Mouse (Mus musculus) left cerebral cortex, adult 2 months (tissue): ENCODE measurements around the gene Ric1. TPM values are rescaled to one million over a fixed set of nuclear protein-coding genes. Genes with fewer than 3 reads are reported as not detected.

Source experiments
- DNase-seq, 2 experiments: peaks; one replicate each; pipeline ENCODE4 v3.0.0; 2021 to 2022; ENCODE audit warnings: low spot score in 2 of 2, mixed read lengths in 1 of 2; ENCODE audit errors: extremely low spot score in 1 of 2
- H3K27ac ChIP-seq: fragments of 200-600 bp; 2 replicates; pipeline ENCODE4 v1.8.1; 2022
- H3K4me3 ChIP-seq: fragments of 200-600 bp; 2 replicates; pipeline ENCODE4 v1.8.1; 2022
- CTCF ChIP-seq: fragments of 200-600 bp; IDR thresholded peaks from 2 replicates; pipeline ENCODE4 v1.8.1; 2022; ENCODE audit warnings: antibody characterized with exemption, mild to moderate bottlenecking, moderate library complexity
- intact Hi-C: fragments of 180-260 bp; cut with DNase I; formaldehyde crosslinking; loops from one replicate; pipeline ENCODE4 v1.15.1; 2025
- total RNA-seq, 2 experiments: library from RNA; stranded (reverse); gene quantifications; 2 replicates each; pipeline ENCODE4 v1.2.3; 2021

Ric1 gene
- total RNA-seq, 2 experiments from 2014 or later, result 36.4 to 36.8 TPM

DNA sequence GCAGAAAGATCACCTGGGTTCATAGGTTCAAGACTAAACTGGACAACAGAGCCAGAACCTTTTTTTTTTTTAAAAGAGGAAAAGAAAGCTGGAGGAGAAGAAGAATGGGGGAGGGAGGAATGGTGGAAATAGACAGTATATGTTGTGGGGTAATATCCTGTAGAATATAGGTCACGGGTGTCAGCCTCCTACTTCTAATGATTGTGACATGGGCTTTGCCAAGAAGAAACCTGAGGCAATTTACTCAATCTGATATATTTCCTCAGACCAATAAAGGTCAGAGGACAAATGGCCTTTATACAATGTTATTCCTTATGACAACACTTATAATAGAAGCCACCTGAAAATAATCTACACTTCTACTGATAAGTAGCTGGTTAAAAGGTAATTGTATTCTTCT, 21.7 kb upstream of the Ric1 start:
- Histone ChIP-seq H3K27ac (no peak overlapping the region), H3K4me3 (no peak overlapping the region)
- intact Hi-C loops, result loop anchor here (5.0 to 10.0 kb wide), 2 partner anchors 436 to 723 kb away; no protein-coding TSS in a partner anchor
- DNase-seq, result no peak
- TF ChIP-seq CTCF, result no peak

DNA sequence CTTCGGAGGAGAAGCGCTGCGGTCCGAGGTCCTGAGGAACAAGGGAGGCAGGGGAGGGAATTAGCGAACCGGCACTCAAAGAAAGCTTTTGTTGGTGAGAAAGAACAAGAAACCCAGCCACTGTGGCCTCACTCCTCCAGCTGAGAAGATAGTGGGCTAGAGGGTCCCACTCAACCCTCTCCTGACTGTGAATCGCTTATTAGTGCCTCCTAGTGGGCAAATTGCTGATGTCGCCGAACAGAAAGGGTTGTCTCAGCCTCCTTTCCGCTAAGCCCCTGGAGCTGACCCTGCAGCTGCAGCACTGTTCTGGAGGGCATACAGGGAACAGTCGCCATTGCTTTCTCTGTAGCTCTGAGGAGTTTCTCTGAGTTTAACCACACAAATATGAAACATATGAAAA, 21.0 kb upstream of the Ric1 start:
- no peak for TF ChIP-seq CTCF
- Histone ChIP-seq H3K4me3 (peak overlapping the region; percentile 27), H3K27ac (no peak overlapping the region)
- intact Hi-C loops, result loop anchor here (1.0 to 10.0 kb wide), 3 partner anchors 146 to 724 kb away; no protein-coding TSS in a partner anchor
- DNase-seq, result peak in 1 of 2 experiments; percentile 14

DNA sequence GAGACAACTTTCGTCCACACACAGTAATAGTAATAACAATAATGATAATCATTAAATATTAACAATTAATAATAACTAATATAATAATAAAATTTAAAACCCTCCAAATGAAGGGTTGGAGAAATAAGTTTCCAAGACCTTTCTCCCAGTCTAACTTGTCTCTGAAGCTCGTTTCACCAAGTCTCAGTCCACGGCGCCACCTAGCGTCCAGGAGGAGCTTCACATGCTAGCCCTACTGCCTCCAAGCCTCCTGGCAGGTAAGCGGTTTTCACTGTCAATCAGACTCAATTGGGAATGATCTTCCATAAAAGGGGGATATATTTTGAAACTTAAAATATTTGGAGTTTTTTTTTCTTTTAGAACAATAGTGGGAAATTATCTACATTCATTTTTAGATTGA, 20.6 kb upstream of the Ric1 start:
- peak overlapping the region; percentile 27 for H3K4me3 ChIP-seq
- H3K27ac ChIP-seq, result no peak overlapping the region
- DNase-seq, result peak; percentile 76 to 86
- TF ChIP-seq CTCF, result peak; percentile 75
- intact Hi-C loops, result loop anchor here (1.0 to 10.0 kb wide), 3 partner anchors 146 to 724 kb away; no protein-coding TSS in a partner anchor

DNA sequence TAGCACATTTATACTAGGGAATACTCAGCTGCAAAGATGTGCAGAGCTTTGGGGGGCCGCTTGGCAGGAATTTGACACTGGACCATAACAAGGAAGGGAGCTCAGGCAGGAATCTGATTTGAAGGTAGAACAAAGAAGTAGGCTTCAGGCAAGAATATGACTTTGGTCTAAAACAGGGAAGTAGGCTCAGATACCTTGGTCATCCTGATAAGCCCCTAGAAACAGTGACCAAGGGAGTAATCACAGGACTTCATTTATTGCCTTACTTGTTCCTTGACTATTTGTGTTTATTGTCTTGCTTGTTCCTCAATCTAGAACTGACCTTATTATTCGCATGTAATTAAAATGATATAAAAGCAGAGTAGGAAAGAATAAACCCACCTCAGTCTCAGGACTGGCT, 18.0 kb upstream of the Ric1 start:
- DNase-seq, result no peak
- Histone ChIP-seq H3K4me3 (no peak overlapping the region), H3K27ac (no peak overlapping the region)
- no peak for TF ChIP-seq CTCF
- intact Hi-C loops, result loop anchor here (5.0 to 10.0 kb wide), 2 partner anchors 439 to 727 kb away; no protein-coding TSS in a partner anchor

DNA sequence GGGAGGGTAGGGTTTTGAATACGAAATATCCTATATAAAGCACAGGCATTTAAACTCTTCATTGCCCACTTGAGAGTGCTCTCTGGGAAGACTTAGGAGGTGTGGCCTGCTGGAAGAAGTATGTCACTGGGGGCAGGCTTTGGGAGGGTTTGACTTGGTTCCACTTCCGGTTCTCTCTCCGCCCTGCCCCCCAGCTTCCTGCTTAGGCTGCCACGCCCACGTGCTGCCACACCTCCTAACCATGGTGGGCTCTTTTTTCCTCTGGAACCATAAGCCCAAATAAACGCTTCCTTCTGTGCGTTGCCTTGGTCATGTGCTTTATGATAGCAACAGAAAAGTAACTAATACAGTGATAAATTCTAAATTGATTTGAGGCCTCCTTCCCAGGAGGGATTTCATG, 16.5 kb upstream of the Ric1 start:
- no peak overlapping the region for H3K4me3 ChIP-seq
- no peak for DNase-seq
- no peak overlapping the region for H3K27ac ChIP-seq
- TF ChIP-seq CTCF, result no peak
- intact Hi-C loops, result loop anchor here (10.0 kb wide), 1 partner anchor 441 kb away; no protein-coding TSS in a partner anchor

DNA sequence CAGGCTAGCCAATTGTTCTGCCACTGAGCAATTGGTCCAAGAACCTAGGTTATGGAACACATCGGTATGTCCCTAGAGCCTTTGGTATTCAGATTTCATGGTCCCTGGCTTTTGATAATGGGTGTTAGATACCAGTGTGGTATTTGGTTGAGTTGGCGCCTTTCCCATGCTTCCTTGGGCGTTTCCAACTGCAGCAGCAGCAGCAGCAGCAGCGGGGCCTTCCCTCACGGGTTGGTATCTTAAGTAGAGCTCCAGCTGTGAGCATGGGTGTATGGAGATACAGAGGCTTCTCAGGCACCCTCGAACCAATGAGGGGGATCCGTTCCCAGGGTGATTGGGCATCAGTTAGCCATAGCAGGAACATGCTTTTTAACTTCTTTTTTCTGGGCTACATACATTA, 13.9 kb upstream of the Ric1 start:
- intact Hi-C loops, result loop anchor here (10.0 kb wide), 1 partner anchor 443 kb away; no protein-coding TSS in a partner anchor
- TF ChIP-seq CTCF, result no peak
- H3K4me3 ChIP-seq, result no peak overlapping the region

DNA sequence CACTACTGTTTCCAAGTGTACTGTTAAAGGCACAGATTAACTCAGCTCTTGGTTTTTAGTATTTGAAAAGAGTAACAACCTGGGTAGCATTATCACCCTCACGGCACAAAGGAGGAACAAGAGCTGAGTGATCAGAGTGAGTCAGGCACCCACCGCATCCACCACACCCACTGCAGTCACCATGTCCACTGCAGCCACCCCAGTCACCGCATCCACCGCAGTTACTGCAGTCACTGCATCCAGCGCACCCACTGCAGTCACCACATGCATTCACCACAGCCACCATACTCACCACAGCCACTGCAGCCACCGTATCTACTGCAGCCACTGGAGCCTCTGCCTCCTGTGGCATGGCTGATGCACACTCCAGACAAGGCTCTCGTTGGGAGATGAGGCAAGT, 12.2 kb upstream of the Ric1 start:
- Histone ChIP-seq H3K27ac (no peak overlapping the region), H3K4me3 (no peak overlapping the region)
- TF ChIP-seq CTCF, result no peak
- no peak for DNase-seq
- intact Hi-C loops, result loop anchor here (10.0 kb wide), 1 partner anchor 445 kb away; no protein-coding TSS in a partner anchor

More for the DNA sequence above, 13.9 kb upstream of the Ric1 start:
- DNase-seq, result no peak
- no peak overlapping the region for H3K27ac ChIP-seq

DNA sequence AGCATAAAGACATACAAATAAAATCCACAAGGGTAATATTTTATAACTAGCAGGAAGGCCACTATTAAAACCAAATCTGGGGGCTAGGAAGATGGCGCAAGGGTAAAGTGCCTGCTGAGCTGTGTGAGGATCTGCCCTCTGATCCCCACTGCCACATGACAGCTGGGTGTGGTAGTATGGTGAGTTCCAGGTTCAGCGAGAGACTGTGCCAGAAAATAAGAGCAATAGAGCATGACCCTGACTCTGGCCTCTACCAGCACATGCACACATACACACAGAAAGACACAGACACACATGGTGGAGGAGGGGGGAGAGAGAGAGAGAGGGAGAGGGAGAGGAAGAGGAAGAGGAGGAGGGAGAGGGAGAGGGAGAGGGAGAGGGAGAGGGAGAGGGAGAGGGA, 10.3 kb upstream of the Ric1 start:
- no peak overlapping the region for H3K27ac ChIP-seq
- H3K4me3 ChIP-seq, result no peak overlapping the region
- TF ChIP-seq CTCF, result no peak
- intact Hi-C loops, result no loop called here
- no peak for DNase-seq

DNA sequence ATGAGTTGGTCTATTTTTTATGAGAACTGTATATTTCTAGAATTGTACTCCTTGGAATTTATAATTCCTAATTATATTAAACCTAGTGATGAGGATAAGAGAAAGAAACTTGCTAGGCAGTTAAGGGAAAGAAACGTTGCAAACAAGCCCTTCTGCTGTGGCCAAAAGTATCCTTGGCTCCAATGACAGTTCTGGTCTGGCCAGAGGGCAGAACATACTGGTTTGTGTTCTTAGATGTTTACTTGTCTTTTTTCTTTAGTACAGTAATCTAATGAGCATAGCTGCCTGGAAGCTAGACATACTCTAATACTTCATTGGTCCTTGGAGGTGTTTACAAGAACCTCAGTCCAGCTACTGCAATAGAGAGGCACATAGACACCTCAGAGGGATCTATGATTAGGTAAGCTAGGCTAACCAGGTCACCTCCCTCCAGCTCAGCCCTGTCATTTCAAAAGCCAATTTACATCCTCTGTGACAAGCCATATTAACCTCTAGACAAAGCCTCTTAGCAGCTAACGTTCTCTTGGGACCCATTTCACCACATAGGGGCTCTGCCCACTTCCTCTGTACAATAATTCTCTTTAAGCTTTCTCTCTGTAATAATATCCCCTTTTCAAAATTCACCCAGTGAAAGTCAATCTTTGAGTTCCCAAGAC, 8.8 kb upstream of the Ric1 start:
- DNase-seq, result no peak
- intact Hi-C loops, result no loop called here
- Histone ChIP-seq H3K4me3 (no peak overlapping the region), H3K27ac (no peak overlapping the region)
- TF ChIP-seq CTCF, result no peak

DNA sequence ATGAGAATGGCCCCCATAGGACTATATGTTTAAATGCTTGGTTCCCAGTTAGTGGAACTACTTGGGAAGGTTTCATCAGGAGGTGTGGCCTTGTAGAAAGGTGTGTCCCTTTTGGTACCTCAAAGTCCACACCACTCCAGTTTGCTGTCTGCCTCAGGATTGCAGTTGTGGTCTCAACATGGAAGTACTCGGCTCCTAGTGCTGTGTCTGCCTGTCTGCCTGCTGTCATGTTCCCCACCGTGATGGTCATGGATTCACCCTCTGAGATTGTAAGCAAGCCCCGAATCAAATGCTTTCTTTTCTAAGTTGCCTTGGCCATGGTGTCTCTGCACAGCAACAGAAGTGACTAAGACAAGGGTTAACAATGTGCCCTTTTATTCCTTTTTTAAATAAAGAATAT, 8.0 kb upstream of the Ric1 start:
- intact Hi-C loops, result no loop called here
- Histone ChIP-seq H3K4me3 (no peak overlapping the region), H3K27ac (no peak overlapping the region)
- no peak for TF ChIP-seq CTCF
- DNase-seq, result no peak

DNA sequence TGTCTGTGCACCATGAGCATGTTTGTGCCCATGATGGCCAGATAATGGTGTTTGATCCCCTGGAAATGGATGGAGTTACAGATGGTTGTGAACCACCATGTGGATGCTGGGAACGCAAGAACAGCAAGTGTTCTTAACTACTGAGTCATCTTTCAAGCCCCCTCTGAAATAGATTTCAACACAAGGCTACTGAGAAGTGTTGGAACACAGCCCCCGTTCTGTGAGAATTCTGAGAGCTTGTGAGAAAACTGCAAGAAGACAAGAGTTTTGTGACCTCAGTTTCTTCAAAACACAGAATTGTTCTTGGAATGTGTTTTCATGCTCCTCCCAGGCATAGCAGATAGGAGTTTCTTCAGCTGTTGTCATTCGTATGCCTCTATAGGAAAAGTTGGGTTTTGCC, 6.7 kb upstream of the Ric1 start:
- H3K27ac ChIP-seq, result no peak overlapping the region
- intact Hi-C loops, result no loop called here
- H3K4me3 ChIP-seq, result no peak overlapping the region
- no peak for DNase-seq
- no peak for TF ChIP-seq CTCF

DNA sequence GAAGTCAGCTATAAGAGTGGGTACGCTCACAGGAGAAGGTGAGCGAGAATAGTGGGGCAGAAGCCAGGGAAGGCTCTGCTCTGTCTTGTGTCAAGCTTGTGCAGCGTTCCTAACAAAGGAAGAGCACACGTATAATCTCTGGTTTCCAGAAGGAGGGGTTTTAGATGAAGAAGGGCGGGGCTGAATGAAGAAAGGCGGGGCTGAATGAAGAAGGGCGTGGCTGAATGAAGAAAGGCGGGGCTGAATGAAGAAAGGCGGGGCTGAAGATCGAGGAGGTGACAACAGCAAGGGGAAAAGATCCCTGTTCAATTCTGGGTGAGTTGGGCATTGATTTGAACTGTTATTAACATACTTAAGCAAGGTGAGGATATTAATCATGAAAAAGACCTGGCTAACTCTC, 6.1 kb upstream of the Ric1 start:
- H3K4me3 ChIP-seq, result no peak overlapping the region
- no peak for TF ChIP-seq CTCF
- intact Hi-C loops, result no loop called here
- H3K27ac ChIP-seq, result no peak overlapping the region
- DNase-seq, result no peak

DNA sequence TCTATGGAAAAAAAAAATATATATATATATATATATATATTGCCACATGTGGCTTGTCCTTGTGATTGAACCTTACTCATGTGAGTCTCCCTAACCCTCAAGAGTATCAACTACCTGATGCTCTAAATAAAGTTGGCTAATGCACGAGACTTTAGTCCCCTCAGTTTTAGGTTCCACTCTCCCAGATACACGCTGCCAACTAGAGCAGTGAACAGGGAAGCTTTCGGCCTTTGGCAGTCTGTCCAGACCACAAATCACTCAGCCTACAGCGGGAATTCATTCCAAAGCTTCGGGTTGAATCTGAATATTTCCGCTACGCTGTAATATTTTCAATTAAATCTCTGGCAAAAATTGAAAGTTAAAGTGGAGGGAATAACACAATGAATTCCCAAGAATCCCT, 3.7 kb upstream of the Ric1 start:
- no peak for DNase-seq
- no peak overlapping the region for H3K27ac ChIP-seq
- no peak overlapping the region for H3K4me3 ChIP-seq
- intact Hi-C loops, result no loop called here
- TF ChIP-seq CTCF, result no peak
